Mouse (Mus musculus) cortical plate, adult 2 months (tissue): ENCODE results near the gene Tspan9.

Experiments used
- CTCF ChIP-seq: fragments of 200-500 bp; IDR thresholded peaks from 2 replicates; pipeline ENCODE4 v1.5.1; 2011; ENCODE audit warnings: mild to moderate bottlenecking, control low read depth, low read length; ENCODE audit not compliant: insufficient read depth; ENCODE audit errors: extremely low read depth
- POLR2A ChIP-seq: fragments of 200-500 bp; IDR thresholded peaks from 2 replicates; pipeline ENCODE4 v1.6.1; 2011; ENCODE audit warnings: mild to moderate bottlenecking, low read length, control low read depth; ENCODE audit not compliant: insufficient read depth; ENCODE audit errors: extremely low read depth

GRCm38 (mm10) chr6:128111784-128112183 lies 31.6 kb downstream of the Tspan9 start:
- TF ChIP-seq CTCF (no peak), POLR2A (no peak)
